Mouse (Mus musculus) erythroid progenitor cell, adult 5-6 weeks (primary cell): Measurements from ENCODE around the gene Kpna7. TPM values are rescaled to one million over a fixed set of nuclear protein-coding genes. Genes with fewer than 3 reads are reported as not detected.

Experiments used
- ATAC-seq: replicated peaks from 2 replicates; pipeline ENCODE4 v1.8.0; 2016; ENCODE audit warnings: moderate number of reproducible peaks, mild to moderate bottlenecking, moderate TSS enrichment, inconsistent platforms; ENCODE audit not compliant: poor library complexity, low FRiP score, severe bottlenecking
- total RNA-seq, 2 experiments: library from RNA; stranded (forward) in 1 of 2; stranded (reverse) in 1 of 2; fragments of 150-400 nt in 1 of 2; fragments of 186-747, 209-891 nt in 1 of 2; gene quantifications; 2 replicates each; pipeline versions ENCODE4 v1.2.3 to v1.2.4; 2015 to 2017; ENCODE audit warnings: low replicate concordance in 2 of 2

The Kpna7 gene
- total RNA-seq, 2 experiments from 2014 or later, result not detected

DNA sequence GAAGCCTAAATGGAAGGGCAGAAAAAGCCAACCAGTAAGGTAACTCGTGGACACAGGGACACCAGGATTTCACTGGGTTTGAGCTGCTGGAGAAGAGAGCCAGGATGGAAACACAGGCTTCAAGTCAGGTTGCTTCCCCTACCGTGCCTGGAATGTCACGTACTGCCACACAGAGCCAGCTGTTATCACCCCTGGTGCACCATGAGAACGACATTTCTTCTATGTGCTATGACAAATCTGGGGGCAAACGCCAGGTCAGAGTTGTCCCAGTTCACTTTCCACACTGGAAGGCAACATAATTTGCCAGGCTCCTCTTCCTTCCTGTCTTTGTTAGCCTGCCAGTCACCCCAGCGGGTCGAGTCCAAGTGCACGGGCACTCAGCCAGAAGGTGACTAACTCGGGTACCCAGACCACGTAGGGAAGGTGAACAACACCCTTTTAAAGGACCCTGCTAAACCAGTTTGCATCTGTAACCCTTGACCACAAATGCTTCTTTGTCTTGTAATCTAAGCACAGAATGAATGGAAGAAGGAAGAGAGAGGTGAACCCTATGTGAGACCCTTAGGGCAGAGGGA is 105.2 kb downstream of the Kpna7 start:
- no peak for ATAC-seq

DNA sequence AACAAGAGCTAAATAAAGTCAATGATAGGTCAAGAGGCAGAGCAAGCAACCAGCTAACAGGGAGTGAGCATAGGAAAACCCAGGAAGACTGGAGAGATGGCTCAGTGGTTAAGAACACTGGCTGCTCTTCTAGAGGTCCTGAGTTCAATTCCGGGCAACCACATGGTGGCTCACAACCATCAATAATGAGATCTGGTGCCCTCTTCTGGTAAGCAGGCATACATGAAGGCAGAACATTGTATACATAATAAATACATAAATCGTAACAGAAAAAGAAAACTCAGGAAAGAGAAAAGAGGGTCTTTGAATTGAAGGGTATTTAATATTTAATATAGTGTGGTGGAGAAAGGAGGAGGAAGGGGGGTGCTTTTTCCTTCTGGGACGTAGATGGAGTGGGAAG is 112.6 kb downstream of the Kpna7 start:
- ATAC-seq, result no peak

- ATAC-seq, result no peak
These were observed 118.0 kb downstream of the Kpna7 start, which contains the start of gene Smurf1 for GRCm38 (mm10) chr5:144965639-144966351. Gene Smurf1, minus strand, starts transcription at chr5:144965847.

DNA sequence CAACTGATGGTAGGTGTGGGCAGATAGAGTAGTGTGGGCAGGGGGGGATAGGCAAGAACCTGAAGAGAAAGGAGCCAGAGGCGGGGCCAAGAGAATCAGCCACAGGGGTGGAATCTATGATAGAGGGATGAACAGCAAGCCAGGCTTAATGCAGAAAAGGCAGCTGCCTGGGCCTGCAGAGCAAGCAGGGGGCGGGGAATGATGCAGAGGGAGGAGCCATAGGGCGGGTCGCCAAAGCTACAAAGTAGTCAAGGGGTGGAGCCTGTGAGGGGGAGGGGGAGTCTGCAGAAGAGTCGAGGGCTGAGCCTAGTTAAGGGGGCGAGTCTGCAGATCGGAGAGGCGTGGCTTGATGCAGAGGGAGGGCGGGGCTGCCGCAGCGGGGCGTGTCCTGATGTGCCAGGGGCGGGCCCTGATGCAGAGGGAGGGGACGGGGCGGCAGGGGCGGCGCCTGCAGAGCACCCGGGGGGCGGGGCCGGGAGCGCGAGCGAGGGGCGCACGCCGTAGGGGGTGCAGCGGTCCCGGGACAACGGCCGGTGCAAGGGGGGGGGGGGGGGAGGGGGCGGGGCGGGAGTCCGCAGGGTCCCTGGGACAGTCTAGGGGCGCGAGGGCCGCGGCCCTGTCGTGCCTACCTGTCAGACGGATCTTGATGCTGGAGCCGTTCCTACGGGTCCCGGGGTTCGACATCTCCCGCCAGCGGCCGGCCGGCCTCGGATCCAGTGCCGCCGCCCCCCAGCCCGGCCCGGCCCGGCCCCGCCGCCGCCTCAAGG is 118.8 kb downstream of the Kpna7 start:
- ATAC-seq, result peak; percentile 64

GRCm38 (mm10) chr5:144964465-144964864 is 119.4 kb downstream of the Kpna7 start:
- ATAC-seq, result no peak

- no peak for ATAC-seq
These were observed 120.0 kb downstream of the Kpna7 start for GRCm38 (mm10) chr5:144963817-144964261.

- ATAC-seq, result no peak
These were observed 120.4 kb downstream of the Kpna7 start for GRCm38 (mm10) chr5:144963401-144963800.

DNA sequence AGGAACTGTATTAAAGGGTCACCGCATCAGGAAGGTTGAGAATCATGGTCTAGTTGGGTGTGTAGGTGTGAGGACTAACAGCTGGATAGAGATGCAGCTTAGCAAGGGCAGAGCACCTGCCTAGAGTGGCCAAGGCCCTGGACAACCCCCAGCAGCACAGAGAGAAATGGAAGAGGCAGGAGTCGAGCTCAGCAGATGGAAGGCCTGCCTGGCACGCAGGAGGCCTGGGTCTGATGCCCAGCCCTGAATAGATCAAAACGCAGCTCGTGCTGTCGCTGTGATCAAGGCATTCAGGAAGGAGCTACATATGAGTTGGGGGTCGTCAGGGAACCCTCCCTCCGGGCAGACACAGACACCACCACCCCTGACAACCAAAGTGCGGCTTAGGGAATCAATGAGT is 125.6 kb downstream of the Kpna7 start:
- ATAC-seq, result no peak

DNA sequence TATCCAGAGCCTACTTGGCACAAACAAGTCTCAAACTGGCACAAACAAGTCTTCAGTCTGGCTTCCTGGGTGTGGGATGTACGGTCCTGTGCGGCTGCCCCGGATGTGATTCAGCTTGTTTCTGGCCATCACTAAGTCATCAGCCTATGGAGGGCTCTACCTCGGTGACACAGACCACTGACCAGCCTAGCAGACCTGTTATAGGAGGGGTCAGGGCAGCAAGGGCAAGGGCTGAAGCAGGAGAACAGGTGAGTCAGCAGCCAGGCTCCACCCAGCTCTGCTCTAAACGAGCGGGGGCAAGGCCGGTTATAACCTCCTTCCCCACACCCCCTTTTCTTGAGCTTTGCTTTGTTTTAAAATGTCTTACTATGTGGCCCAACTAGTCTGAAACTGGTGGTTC is 129.4 kb downstream of the Kpna7 start:
- ATAC-seq, result no peak

- ATAC-seq, result no peak
These were observed 131.2 kb downstream of the Kpna7 start for GRCm38 (mm10) chr5:144952592-144952991.

DNA sequence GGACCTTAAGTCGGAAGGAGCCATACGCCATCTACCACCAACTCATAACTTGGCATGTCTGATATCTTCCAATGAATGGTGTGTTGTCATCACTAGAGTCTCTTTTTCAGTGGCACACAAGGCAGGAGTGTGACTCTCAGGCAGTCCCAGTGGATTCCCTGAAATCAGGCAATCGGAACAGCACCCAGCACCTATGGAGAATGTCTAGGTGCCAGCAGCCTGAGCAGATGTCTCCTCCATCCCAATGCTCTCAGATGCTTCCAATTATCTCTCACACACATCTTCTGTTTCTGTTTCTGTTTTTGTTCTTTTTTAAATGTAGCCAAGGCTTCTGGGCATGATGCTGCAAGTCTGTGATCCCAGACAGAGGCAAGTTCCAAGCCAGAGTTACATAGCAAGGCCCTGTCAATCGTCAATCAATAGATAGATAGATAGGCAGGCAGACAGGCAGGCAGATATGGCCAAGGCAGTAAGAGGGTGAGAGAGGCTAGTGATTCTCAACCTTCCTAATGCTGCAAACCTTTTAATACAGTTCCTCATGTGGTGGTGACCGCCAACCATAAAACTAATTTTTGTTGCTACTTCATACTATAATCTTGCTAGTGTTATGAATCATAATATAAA is 133.3 kb downstream of the Kpna7 start:
- no peak for ATAC-seq

- ATAC-seq, result no peak
These were observed 134.0 kb downstream of the Kpna7 start for GRCm38 (mm10) chr5:144949856-144950255.

GRCm38 (mm10) chr5:144948422-144948821 is 135.4 kb downstream of the Kpna7 start:
- ATAC-seq, result no peak

- ATAC-seq, result no peak
These were observed 135.8 kb downstream of the Kpna7 start for GRCm38 (mm10) chr5:144948002-144948401.

DNA sequence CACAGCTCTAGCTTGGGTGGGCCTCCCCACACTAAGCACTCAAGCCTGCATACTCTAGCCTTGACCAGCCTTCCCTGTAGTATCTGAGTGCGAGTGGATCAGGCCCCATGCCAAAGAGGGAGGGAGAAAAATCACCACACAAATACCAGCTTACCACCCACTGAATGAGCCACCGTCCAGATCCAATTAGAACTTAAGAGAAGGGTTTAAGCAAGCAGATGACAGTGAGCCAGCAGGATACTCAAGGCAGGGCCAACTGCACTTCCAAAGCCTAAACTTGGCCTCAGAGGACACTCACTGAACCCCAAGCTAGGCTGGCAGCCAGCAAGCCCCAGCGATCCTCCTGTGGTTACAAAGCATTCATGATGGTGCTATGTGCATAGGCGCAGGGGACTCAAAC is 137.8 kb downstream of the Kpna7 start:
- no peak for ATAC-seq

- ATAC-seq, result no peak
These were observed 138.9 kb downstream of the Kpna7 start for GRCm38 (mm10) chr5:144944932-144945331.

- ATAC-seq, result no peak
These were observed 139.5 kb downstream of the Kpna7 start for GRCm38 (mm10) chr5:144944370-144944769.

- no peak for ATAC-seq
These were observed 140.5 kb downstream of the Kpna7 start for GRCm38 (mm10) chr5:144943346-144943745.

DNA sequence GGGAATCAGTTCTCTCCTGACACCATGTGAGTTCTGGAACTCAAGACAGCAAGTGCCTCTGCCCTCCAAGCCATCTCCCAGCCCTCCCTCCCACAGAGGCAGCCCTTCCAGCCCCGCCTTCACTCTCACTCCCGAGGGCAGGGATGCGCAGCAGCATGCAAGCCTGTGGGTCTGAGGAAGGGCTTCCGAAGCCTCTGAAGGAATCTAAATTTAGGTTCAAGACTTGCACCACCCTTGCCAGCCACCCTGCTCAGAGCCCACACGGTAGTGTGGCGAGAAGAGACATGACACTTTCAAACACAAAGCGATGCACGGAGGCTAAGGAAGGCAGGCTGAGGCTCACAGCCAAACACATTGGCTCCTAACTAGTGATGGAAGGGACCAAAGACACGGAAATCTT is 141.4 kb downstream of the Kpna7 start:
- no peak for ATAC-seq

GRCm38 (mm10) chr5:144940904-144941303 is 142.9 kb downstream of the Kpna7 start:
- no peak for ATAC-seq
